24 mouse cellular contexts compared by ENCODE assay signal in the genomic region with DNA sequence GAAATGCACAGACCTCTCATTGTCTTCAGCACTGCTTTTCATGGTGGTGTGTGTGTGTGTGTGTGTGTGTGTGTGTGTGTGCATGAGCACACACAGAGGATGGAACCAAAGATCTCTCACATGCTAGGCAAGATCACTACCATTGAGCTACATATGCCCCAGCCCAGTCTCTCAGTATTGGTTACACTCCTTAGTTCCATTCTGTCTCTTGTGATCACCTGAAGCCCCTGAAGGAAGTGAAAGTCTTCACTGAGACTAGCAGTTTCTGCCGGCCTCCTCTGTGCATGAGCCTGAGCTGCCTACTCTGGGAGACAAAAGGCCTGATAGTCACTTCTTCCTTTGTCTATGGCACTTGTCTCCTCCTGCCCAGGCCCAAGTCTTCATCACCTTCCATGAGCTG. TPM values are rescaled to one million over a fixed set of nuclear protein-coding genes. Genes with fewer than 3 reads are reported as not detected.
"Had no signal": no experiment of that assay in that cellular context is flagged by ENCODE, and none has a peak within 500 bp of the region (broad histone marks: within the 10 kb centered on the region; RNA-seq: fewer than 3 reads in every experiment).

No protein-coding gene starts in this region.

- H3K9me3 ChIP-seq: liver, embryonic 13.5 days; liver, embryonic 15.5 days; lung, embryonic 15.5 days; midbrain, embryonic 13.5 days; midbrain, embryonic 15.5 days; neural tube, embryonic 12.5 days; stomach, embryonic 15.5 days had no signal

- H3K36me3 ChIP-seq: liver, embryonic 13.5 days; liver, embryonic 15.5 days; lung, embryonic 15.5 days; midbrain, embryonic 13.5 days; midbrain, embryonic 15.5 days; neural tube, embryonic 12.5 days; stomach, embryonic 15.5 days had no signal

- H3K4me2 ChIP-seq: liver, embryonic 13.5 days; liver, embryonic 15.5 days; lung, embryonic 15.5 days; midbrain, embryonic 11.5 days; midbrain, embryonic 13.5 days; midbrain, embryonic 15.5 days; neural tube, embryonic 12.5 days; stomach, embryonic 15.5 days had no signal

- H3K4me1 ChIP-seq: liver, embryonic 13.5 days; liver, embryonic 15.5 days; lung, embryonic 15.5 days; megakaryocyte, embryonic 14.5 days; midbrain, embryonic 13.5 days; midbrain, embryonic 15.5 days; neural tube, embryonic 12.5 days; stomach, embryonic 15.5 days had no signal

- H3K27ac ChIP-seq: liver, embryonic 13.5 days; liver, embryonic 15.5 days; lung, embryonic 15.5 days; macrophage; midbrain, embryonic 13.5 days; midbrain, embryonic 15.5 days; neural tube, embryonic 12.5 days; stomach, embryonic 15.5 days; stomach, postnatal 0 days had no signal

- H3K9ac ChIP-seq: liver, embryonic 13.5 days; liver, embryonic 15.5 days; liver, postnatal 0 days; lung, embryonic 15.5 days; midbrain, embryonic 13.5 days; midbrain, embryonic 15.5 days; neural tube, embryonic 12.5 days; stomach, embryonic 15.5 days had no signal

- DNase-seq: liver, embryonic 13.5 days; liver, postnatal 0 days; lung, adult 2 months; lung, postnatal 14 days; lung, postnatal 36 days; retina, postnatal 1 day; right cerebral cortex, adult 18-20 months; right cerebral cortex, postnatal 25 days; right cerebral cortex, postnatal 4 days; thymus, adult 2 months; thymus, postnatal 25 days; thymus, postnatal 4 days had no signal

- H3K4me3 ChIP-seq: liver, embryonic 13.5 days; liver, embryonic 15.5 days; lung, embryonic 15.5 days; megakaryocyte, embryonic 14.5 days; midbrain, embryonic 13.5 days; midbrain, embryonic 15.5 days; neural tube, embryonic 12.5 days; stomach, embryonic 15.5 days had no signal

- H3K27me3 ChIP-seq: liver, embryonic 15.5 days; lung, embryonic 15.5 days; midbrain, embryonic 13.5 days; midbrain, embryonic 15.5 days; stomach, embryonic 15.5 days had no signal

- ATAC-seq: liver, postnatal 0 days; lung, postnatal 0 days; midbrain, embryonic 13.5 days; midbrain, embryonic 15.5 days had no signal

RNA-seq across cellular contexts. Expression of a gene that starts 52.0 kb away (rescaled TPM):
- total RNA-seq: megakaryocyte progenitor cell, adult 5-6 weeks had no signal
- polyA plus RNA-seq: macrophage had no signal
